Mouse (Mus musculus) liver, embryonic 14.5 days (tissue): ENCODE measurements at regions not wholly inside any gene's neighbourhood (a gene's known extent, or its start where the extent isn't known, plus 50 kb on each side); places are given as distances from the start of the nearest gene placed in this dataset.

ENCODE experiments used
- ATAC-seq: fragments of 200-750 bp; cut with Nextera tagmentation; 2 replicates; pipeline ENCODE4 v1.8.0; 2017; ENCODE audit warnings: moderate number of reproducible peaks, mild to moderate bottlenecking, moderate library complexity; ENCODE audit not compliant: insufficient read depth
- DNase-seq, 3 experiments: peaks; one replicate each; pipeline ENCODE4 v3.0.0-alpha.2; 2012 to 2013; ENCODE audit warnings: low read depth in 3 of 3, low spot score in 3 of 3
- H3K27ac ChIP-seq: fragments of 300-500 bp; sonication (generic); 2 replicates; pipeline ENCODE4 v1.5.1; 2014; ENCODE audit warnings: moderate library complexity, mild to moderate bottlenecking, control low read depth, inconsistent platforms
- H3K27me3 ChIP-seq: fragments of 300-500 bp; sonication (generic); 2 replicates; pipeline ENCODE4 v1.6.1; 2014; ENCODE audit warnings: mild to moderate bottlenecking, low read length, moderate library complexity; ENCODE audit not compliant: control insufficient read depth, insufficient read depth
- H3K36me3 ChIP-seq: fragments of 300-500 bp; sonication (generic); replicated peaks from 2 replicates; pipeline ENCODE4 v1.6.1; 2014; ENCODE audit warnings: low read depth; ENCODE audit not compliant: control insufficient read depth, insufficient read depth
- H3K4me1 ChIP-seq, 2 experiments: fragments of 200-500 bp in 1 of 2; fragments of 300-500 bp in 1 of 2; sonication (generic) in 1 of 2; replicated peaks; 2 replicates each; pipeline ENCODE4 v1.6.1; 2012 to 2014; ENCODE audit warnings: antibody characterized with exemption in 1 of 2, inconsistent platforms in 1 of 2, low read length in 1 of 2; ENCODE audit not compliant: control insufficient read depth in 2 of 2, insufficient read depth in 2 of 2
- H3K4me2 ChIP-seq: fragments of 300-500 bp; sonication (generic); 2 replicates; pipeline ENCODE4 v1.6.1; 2014; ENCODE audit warnings: low read depth, mild to moderate bottlenecking, control low read depth, moderate library complexity
- H3K4me3 ChIP-seq, 2 experiments: fragments of 200-500 bp in 1 of 2; fragments of 300-500 bp in 1 of 2; sonication (generic) in 1 of 2; 2 replicates each; pipeline ENCODE4 v1.5.1; 2012 to 2014; ENCODE audit warnings: low read depth in 2 of 2, low read length in 2 of 2, mild to moderate bottlenecking in 2 of 2, control low read depth in 1 of 2, inconsistent platforms in 1 of 2, moderate library complexity in 1 of 2; ENCODE audit not compliant: insufficient read depth in 1 of 2
- H3K9ac ChIP-seq: fragments of 300-500 bp; sonication (generic); replicated peaks from 2 replicates; pipeline ENCODE4 v1.6.1; 2014; ENCODE audit warnings: mild to moderate bottlenecking, control low read depth, moderate library complexity
- H3K9me3 ChIP-seq: fragments of 300-500 bp; sonication (generic); 2 replicates; pipeline ENCODE4 v1.6.1; 2016; ENCODE audit warnings: low read length, mixed read lengths; ENCODE audit not compliant: control insufficient read depth
- CTCF ChIP-seq: IDR thresholded peaks from 2 replicates; pipeline ENCODE4 v1.5.1; 2016; ENCODE audit warnings: antibody characterized with exemption, low read depth, control low read depth
- EP300 ChIP-seq: IDR thresholded peaks from 2 replicates; pipeline ENCODE4 v1.6.1; 2016; ENCODE audit warnings: antibody characterized with exemption, low read depth
- WGBS: fragments of 180-500 bp; shearing (Covaris S2); extraction: QIAGEN DNeasy Blood & Tissue Kit; methylation state at CpG from one replicate; pipeline ENCODE4 v1.1.7; 2014; ENCODE audit not compliant: insufficient replicate concordance; 5-methylcytosine and 5-hydroxymethylcytosine counted together

DNA sequence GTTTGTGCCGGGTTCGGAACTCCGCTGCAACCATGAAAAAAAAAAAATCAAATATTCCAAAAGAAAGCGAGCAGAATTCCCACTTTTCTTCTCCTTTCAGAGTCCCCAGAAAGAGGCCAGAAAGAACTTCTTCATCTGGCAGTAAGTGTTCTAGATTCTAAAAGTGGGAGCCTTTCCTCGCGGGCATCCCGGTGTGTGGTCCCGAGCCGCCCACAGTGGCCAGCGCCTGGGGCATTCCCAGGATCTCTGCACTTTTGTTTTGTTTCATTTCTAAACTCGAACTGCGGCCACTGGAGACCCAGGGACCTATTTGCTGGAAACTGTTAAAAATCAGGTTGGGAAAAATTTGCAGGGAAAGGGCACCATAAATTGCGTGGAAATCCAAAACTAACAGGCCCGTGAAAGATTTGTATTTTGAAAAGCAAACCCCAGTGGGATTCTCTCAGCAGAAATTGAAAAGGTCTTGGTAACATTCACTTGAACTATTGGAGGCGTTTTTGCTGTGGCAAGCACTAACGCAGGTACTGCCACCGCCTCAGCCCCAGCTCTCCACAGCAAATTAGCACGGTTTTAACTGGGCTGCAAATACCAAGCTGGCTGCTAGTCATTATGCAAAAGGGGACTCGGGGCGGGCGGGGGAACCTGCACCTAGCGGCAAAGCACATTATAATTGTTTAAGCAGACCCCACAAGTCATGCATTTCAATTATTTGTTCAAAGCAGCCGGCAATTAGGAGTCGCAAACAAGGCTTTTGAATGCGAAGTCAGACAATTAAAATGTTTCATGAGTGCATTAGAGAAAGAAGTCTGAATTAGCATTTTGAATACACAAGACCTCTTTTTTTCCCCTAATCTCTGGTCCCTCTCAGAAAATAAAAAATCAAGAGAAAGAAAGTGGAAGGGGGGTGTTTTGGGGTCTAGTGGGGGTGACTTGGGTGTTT, 90.9 kb downstream of the Foxb1 start:
- WGBS: 4% methylated on average over 25 of the region's 25 CpGs

DNA sequence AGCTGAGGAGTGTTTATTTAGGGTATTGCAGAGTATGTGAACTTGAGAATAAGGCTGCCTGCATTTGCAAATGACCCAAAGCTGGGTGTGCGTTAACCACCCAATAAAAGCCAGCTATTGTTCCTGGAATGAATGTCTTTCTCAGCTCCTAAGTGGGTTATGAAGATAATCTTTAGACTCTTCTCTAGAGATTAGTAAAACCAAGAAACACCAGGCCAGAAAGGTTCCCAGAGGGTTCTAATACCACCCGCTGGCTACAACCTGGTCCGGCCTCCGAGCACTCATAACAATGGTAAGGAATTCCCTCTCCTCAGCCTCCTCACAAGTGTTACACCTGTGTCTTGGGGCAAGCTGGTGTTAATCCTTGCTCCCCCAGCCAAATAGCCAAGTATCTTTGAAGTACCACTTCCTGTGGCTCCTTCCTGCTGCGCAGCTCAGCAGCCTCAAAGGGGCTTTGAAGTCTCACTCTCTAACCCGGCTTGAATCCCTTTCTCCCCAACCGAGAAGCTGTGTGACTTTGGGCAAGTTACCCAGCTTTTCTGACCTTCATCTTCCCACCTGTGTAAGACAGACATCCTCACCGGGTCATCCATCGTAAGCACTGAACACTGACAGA, 92.2 kb downstream of the Foxb1 start:
- H3K27ac ChIP-seq: no peak overlapping the region
- peaks cover 49% of the 10 kb centered on the region for H3K27me3 ChIP-seq
- WGBS: 8% methylated on average over 9 of the region's 9 CpGs

More for the DNA sequence above, 90.9 kb downstream of the Foxb1 start:
- Histone ChIP-seq H3K4me2 (no peak overlapping the region), H3K9ac (no peak overlapping the region), H3K27me3 (peaks cover 49% of the 10 kb centered on the region), H3K36me3 (no peaks in the 10 kb centered on the region), H3K4me3 (no peak overlapping the region), H3K27ac (no peak overlapping the region), H3K4me1 (no peaks in the 10 kb centered on the region), H3K9me3 (no peaks in the 10 kb centered on the region)
- DNase-seq: no peak
- ATAC-seq: no peak
- TF ChIP-seq EP300 (no peak), CTCF (no peak)

DNA sequence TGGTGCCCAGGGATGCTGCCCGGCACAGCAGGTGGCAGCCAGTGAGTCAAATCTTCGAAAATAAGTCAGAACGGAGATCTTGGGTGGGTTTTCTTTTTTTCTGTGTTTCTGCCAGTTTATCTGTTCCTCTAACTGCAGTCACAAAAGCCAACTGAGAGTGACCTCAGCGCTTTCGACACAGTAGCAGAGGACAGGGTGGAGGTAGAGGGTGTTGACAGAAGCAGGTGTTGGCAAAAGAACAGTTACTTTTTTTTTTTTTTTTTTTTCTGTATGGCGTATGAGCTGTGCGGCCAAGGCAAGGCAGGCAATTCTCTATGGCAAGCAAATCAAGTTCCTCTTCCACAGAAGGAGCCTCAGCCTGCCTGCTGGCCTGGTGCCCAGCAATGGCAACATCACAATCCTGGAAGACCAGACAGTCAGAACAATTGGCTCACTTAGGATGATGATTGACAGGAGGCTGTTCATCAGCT, 93.6 kb downstream of the Foxb1 start:
- Histone ChIP-seq H3K27me3 (peaks cover 43% of the 10 kb centered on the region), H3K9me3 (no peaks in the 10 kb centered on the region), H3K4me3 (no peak overlapping the region), H3K27ac (no peak overlapping the region), H3K36me3 (no peaks in the 10 kb centered on the region), H3K4me1 (no peaks in the 10 kb centered on the region), H3K9ac (no peak overlapping the region), H3K4me2 (no peak overlapping the region)
- TF ChIP-seq CTCF (no peak), EP300 (no peak)
- DNase-seq (no peak), ATAC-seq (no peak)
- WGBS: 41% methylated on average over 7 of the region's 7 CpGs

More for the DNA sequence above, 92.2 kb downstream of the Foxb1 start:
- no peaks in the 10 kb centered on the region for H3K36me3 ChIP-seq
- ATAC-seq: no peak
- no peak overlapping the region for H3K4me2 ChIP-seq
- TF ChIP-seq EP300: no peak
- no peak for TF ChIP-seq CTCF
- H3K4me3 ChIP-seq: no peak overlapping the region
- DNase-seq: no peak
- no peak overlapping the region for H3K9ac ChIP-seq
- H3K9me3 ChIP-seq: no peaks in the 10 kb centered on the region
- H3K4me1 ChIP-seq: no peaks in the 10 kb centered on the region

DNA sequence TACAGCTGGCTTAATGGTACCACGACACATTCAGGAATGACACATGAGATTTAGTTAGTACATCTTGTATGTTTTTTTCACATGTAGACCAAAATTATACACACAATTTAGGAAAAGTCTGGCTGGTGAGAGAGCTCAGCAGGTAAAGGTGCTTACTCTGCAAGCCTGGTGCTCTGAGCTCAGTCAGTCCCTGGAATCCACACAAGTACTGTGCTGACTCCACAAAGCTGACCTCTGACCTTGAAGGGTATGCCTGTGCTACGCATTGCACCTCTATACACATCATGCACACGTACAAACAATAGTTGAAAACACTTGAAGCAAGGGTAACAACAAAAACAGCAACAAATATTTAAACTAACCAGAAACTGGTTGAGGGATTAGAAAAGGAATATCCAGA, 96.5 kb downstream of the Foxb1 start:
- 61% methylated on average over 3 of the region's 3 CpGs for WGBS
- no peaks in the 10 kb centered on the region for H3K9me3 ChIP-seq
- no peak overlapping the region for H3K4me2 ChIP-seq
- H3K4me1 ChIP-seq: no peaks in the 10 kb centered on the region
- H3K9ac ChIP-seq: no peak overlapping the region
- no peak overlapping the region for H3K4me3 ChIP-seq
- ATAC-seq (no peak), DNase-seq (no peak)
- peaks cover 21% of the 10 kb centered on the region for H3K27me3 ChIP-seq
- H3K36me3 ChIP-seq: no peaks in the 10 kb centered on the region
- no peak overlapping the region for H3K27ac ChIP-seq
- TF ChIP-seq CTCF (no peak), EP300 (no peak)

DNA sequence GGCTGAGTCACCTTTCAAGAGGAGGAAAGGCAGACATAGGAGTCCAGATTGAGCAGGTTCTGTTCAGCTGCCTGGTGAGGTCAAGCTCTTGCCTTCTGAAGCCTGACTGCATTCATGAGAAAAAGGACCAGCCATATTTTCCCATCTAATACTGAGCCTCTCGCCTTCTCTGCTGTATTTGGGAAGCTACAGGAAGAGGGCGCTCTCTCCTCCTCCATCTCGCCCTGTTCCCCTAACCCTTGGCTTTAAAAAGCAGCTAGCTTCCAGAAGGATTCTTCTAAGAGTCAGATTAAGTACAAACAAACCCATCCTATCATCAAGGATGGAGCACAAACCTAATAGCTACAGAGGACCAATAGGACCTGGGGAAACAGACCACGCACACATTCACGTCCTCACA, 98.3 kb downstream of the Foxb1 start:
- no peaks in the 10 kb centered on the region for H3K4me1 ChIP-seq
- 26% methylated on average over 5 of the region's 5 CpGs for WGBS
- no peak for DNase-seq

More for the DNA sequence above, 98.3 kb downstream of the Foxb1 start:
- Histone ChIP-seq H3K4me3 (no peak overlapping the region), H3K9ac (no peak overlapping the region), H3K27me3 (peaks cover 4% of the 10 kb centered on the region; the same call in 1 of the 2 replicates), H3K36me3 (no peaks in the 10 kb centered on the region), H3K4me2 (no peak overlapping the region), H3K27ac (no peak overlapping the region), H3K9me3 (no peaks in the 10 kb centered on the region)
- TF ChIP-seq CTCF (peak; percentile 24; the same call in 1 of the 2 replicates), EP300 (no peak)
- no peak for ATAC-seq
